ENCODE assay signal across 28 mouse cellular contexts in the genomic region with DNA sequence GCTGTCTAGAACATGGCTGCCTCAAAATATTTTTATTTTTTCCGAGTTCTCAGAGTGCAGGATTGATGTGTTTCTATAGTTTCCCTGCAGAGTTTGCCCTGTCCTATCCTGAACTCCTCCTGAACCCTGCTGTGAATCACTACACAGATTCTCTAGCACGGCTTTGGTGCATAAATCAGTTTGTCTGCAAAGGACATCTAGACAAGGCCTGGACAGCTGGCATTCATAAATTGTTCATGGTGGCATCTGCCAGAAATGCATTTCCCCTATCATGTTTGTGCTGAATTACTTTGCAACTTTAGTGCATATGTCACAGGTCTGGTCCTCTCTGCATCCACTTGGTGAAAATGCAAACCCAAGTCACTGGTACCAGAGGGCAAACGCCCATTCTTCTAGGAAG.
DNase-seq lines count a peak whose midpoint lies in the region; ATAC-seq lines count a peak whose summit lies in the region.
"Had no signal": no experiment of that assay in that cellular context is flagged by ENCODE, and none has a peak within 500 bp of the region (broad histone marks: within the 10 kb centered on the region; RNA-seq: fewer than 3 reads in every experiment).

No protein-coding gene starts in this region.

- no peaks in the 10 kb centered on the region for H3K36me3 ChIP-seq in kidney, embryonic 15.5 days
- 0 out of 2 replicates have a peak, but pooled peaks cover 3% of the 10 kb centered on the region for H3K36me3 ChIP-seq in neural tube, embryonic 14.5 days (ENCODE audit: control insufficient read depth, insufficient read depth, low read length)
- H3K36me3 ChIP-seq: embryonic facial prominence, embryonic 12.5 days; G1E; intestine, embryonic 15.5 days; stomach, embryonic 15.5 days had no signal

- H3K4me2 ChIP-seq in kidney, embryonic 15.5 days, result no peak overlapping the region
- no peak overlapping the region for H3K4me2 ChIP-seq in neural tube, embryonic 14.5 days (ENCODE audit: low read depth, low read length)
- H3K4me2 ChIP-seq: embryonic facial prominence, embryonic 12.5 days; heart, embryonic 11.5 days; hindbrain, embryonic 12.5 days; intestine, embryonic 15.5 days; limb, embryonic 13.5 days; liver, embryonic 11.5 days; midbrain, embryonic 13.5 days; stomach, embryonic 15.5 days had no signal

- H3K4me1 ChIP-seq in kidney, embryonic 15.5 days, result peaks cover 13% of the 10 kb centered on the region; the same call in 1 of the 2 replicates
- H3K4me1 ChIP-seq in neural tube, embryonic 14.5 days (ENCODE audit: control insufficient read depth, insufficient read depth, low read length), result no peaks in the 10 kb centered on the region
- H3K4me1 ChIP-seq: embryonic facial prominence, embryonic 12.5 days; hindbrain, embryonic 12.5 days; intestine, embryonic 15.5 days; limb, embryonic 13.5 days; stomach, embryonic 15.5 days had no signal

- peak; percentile 19 for DNase-seq in adrenal gland, adult 2 months
- no peak for DNase-seq in adrenal gland, postnatal 25 days
- DNase-seq in kidney, adult 11 months, result no peak
- peak; percentile 76 for DNase-seq in mesoderm, embryonic 11.5 days (ENCODE audit: low read depth, low spot score)
- no peak for DNase-seq in ovary, adult 18-20 months (ENCODE audit: low spot score)
- DNase-seq in layer of hippocampus, adult 18-20 months (ENCODE audit: low spot score in 2 of 2), result no peak
- DNase-seq: cerebellum, adult 11-12 months; cerebellum, adult 9-11 months; gastrocnemius, postnatal 25 days; heart, adult 11 months; heart, postnatal 36 days; lung, postnatal 36 days; right cerebral cortex, postnatal 25 days; thymus, postnatal 14 days had no signal

- H3K4me3 ChIP-seq in kidney, embryonic 15.5 days (replicated peaks), result no peak overlapping the region
- no peak overlapping the region for H3K4me3 ChIP-seq in neural tube, embryonic 14.5 days (ENCODE audit: low read depth, low read length)
- H3K4me3 ChIP-seq: embryonic facial prominence, embryonic 12.5 days; hindbrain, embryonic 12.5 days; intestine, embryonic 15.5 days; layer of hippocampus, adult 2 months; limb, embryonic 13.5 days; midbrain, embryonic 13.5 days; stomach, embryonic 15.5 days had no signal

- whole genome bisulfite sequencing in kidney, embryonic 15.5 days, result 24% methylated on average over 3 of the region's 3 CpGs
- WGBS in neural tube, embryonic 14.5 days, result 22% methylated on average over 3 of the region's 3 CpGs

- ATAC-seq in kidney, embryonic 15.5 days (replicated peaks; ENCODE audit: low FRiP score), result peak; percentile 52
- ATAC-seq in neural tube, embryonic 14.5 days (ENCODE audit: low read depth), result peak; percentile 47; the same call in 1 of the 2 replicates
- ATAC-seq: forebrain, embryonic 14.5 days; hindbrain, postnatal 0 days; midbrain, embryonic 13.5 days had no signal

- no peaks in the 10 kb centered on the region for H3K9me3 ChIP-seq in kidney, embryonic 15.5 days (replicated peaks)
- no peaks in the 10 kb centered on the region for H3K9me3 ChIP-seq in neural tube, embryonic 14.5 days (ENCODE audit: control insufficient read depth, low read length)
- H3K9me3 ChIP-seq: embryonic facial prominence, embryonic 12.5 days; G1E; hindbrain, embryonic 12.5 days; intestine, embryonic 15.5 days; limb, embryonic 13.5 days; midbrain, embryonic 13.5 days; stomach, embryonic 15.5 days had no signal

- no peaks in the 10 kb centered on the region for H3K27me3 ChIP-seq in kidney, embryonic 15.5 days
- H3K27me3 ChIP-seq in neural tube, embryonic 14.5 days (ENCODE audit: control insufficient read depth, insufficient read depth, low read length), result no peaks in the 10 kb centered on the region
- H3K27me3 ChIP-seq: embryonic facial prominence, embryonic 12.5 days; hindbrain, embryonic 12.5 days; intestine, embryonic 15.5 days; limb, embryonic 13.5 days; midbrain, embryonic 13.5 days; stomach, embryonic 15.5 days had no signal

- H3K9ac ChIP-seq in kidney, embryonic 15.5 days, result no peak overlapping the region
- no peak overlapping the region for H3K9ac ChIP-seq in neural tube, embryonic 14.5 days (replicated peaks; ENCODE audit: low read depth, low read length)
- H3K9ac ChIP-seq: embryonic facial prominence, embryonic 12.5 days; hindbrain, embryonic 12.5 days; intestine, embryonic 15.5 days; limb, embryonic 13.5 days; midbrain, embryonic 13.5 days; stomach, embryonic 15.5 days had no signal

- H3K27ac ChIP-seq in kidney, embryonic 15.5 days, result peak overlapping the region; percentile 42
- H3K27ac ChIP-seq in neural tube, embryonic 14.5 days (ENCODE audit: low read depth, low read length), result no peak overlapping the region
- H3K27ac ChIP-seq: embryonic facial prominence, embryonic 12.5 days; hindbrain, embryonic 12.5 days; hindbrain, postnatal 0 days; intestine, embryonic 15.5 days; layer of hippocampus, adult 2 months; limb, embryonic 13.5 days; midbrain, embryonic 13.5 days; stomach, embryonic 15.5 days had no signal

Comparison
In these comparisons a context has a peak if more than half of its experiments do, and no peak if none do; other contexts are left out.
1. DNase-seq: peak in adrenal gland, adult 2 months (single experiment) and mesoderm, embryonic 11.5 days (single experiment); none in adrenal gland, postnatal 25 days (single experiment), kidney, adult 11 months (single experiment), ovary, adult 18-20 months (single experiment) and layer of hippocampus, adult 18-20 months (0 of 2).